Mouse (Mus musculus): ENCODE measurements around the gene Fam129a.

- TF ChIP-seq CTCF (conservative IDR thresholded peaks at IDR 0.05 in 1 of 2, IDR thresholded peaks at IDR 0.05 in 1 of 2; ENCODE audit: low read depth in 2 of 2, low read length in 2 of 2) = no peak
- TF ChIP-seq EP300 (IDR thresholded peaks at IDR 0.05; ENCODE audit: low read length) = no peak
- no peak for TF ChIP-seq POLR2A (IDR thresholded peaks at IDR 0.05; ENCODE audit: low read depth, low read length)
- TF ChIP-seq PAX5 (IDR thresholded peaks at IDR 0.05; ENCODE audit: low read length) = no peak
Measured at GRCm38 (mm10) chr1:151711062-151711461, 140.1 kb downstream of the Fam129a start.

All from CH12.LX (cell line).